Mouse (Mus musculus) stomach, embryonic 14.5 days (tissue): ENCODE results near the gene Ipo4. TPM values are rescaled to one million over a fixed set of nuclear protein-coding genes. Genes with fewer than 3 reads are reported as not detected.

Source experiments
- ATAC-seq: fragments of 200-750 bp; cut with Nextera tagmentation; 2 replicates; pipeline ENCODE4 v1.8.0; 2017; ENCODE audit warnings: low read depth, moderate TSS enrichment; ENCODE audit not compliant: insufficient number of reproducible peaks, insufficient read depth, low FRiP score
- H3K27ac ChIP-seq: fragments of 300-500 bp; sonication (generic); 2 replicates; pipeline ENCODE4 v1.5.1; 2014; ENCODE audit warnings: mild to moderate bottlenecking, low read length, moderate library complexity, mixed read lengths
- H3K27me3 ChIP-seq: fragments of 300-500 bp; sonication (generic); 2 replicates; pipeline ENCODE4 v1.6.1; 2014; ENCODE audit warnings: low read length, control low read depth, mixed read lengths; ENCODE audit not compliant: control insufficient read depth, insufficient read depth
- H3K36me3 ChIP-seq: fragments of 300-500 bp; sonication (generic); 2 replicates; pipeline ENCODE4 v1.6.1; 2014; ENCODE audit warnings: mild to moderate bottlenecking, control low read depth, low read length, moderate library complexity, mixed read lengths; ENCODE audit not compliant: control insufficient read depth, insufficient read depth
- H3K4me1 ChIP-seq: fragments of 300-500 bp; sonication (generic); 2 replicates; pipeline ENCODE4 v1.6.1; 2014; ENCODE audit warnings: low read length, control low read depth, mixed read lengths; ENCODE audit not compliant: control insufficient read depth, insufficient read depth
- H3K4me2 ChIP-seq: fragments of 300-500 bp; sonication (generic); replicated peaks from 2 replicates; pipeline ENCODE4 v1.6.1; 2014; ENCODE audit warnings: low read depth, low read length, control low read depth
- H3K4me3 ChIP-seq: fragments of 300-500 bp; sonication (generic); 2 replicates; pipeline ENCODE4 v1.5.1; 2014; ENCODE audit warnings: low read depth, low read length, control low read depth
- H3K9ac ChIP-seq: fragments of 300-500 bp; sonication (generic); replicated peaks from 2 replicates; pipeline ENCODE4 v1.6.1; 2014; ENCODE audit warnings: low read depth, mild to moderate bottlenecking, control low read depth, low read length, moderate library complexity, mixed read lengths
- H3K9me3 ChIP-seq: fragments of 300-500 bp; sonication (generic); 2 replicates; pipeline ENCODE4 v1.6.1; 2016; ENCODE audit warnings: low read depth, low read length, control low read depth; ENCODE audit not compliant: control insufficient read depth
- WGBS: fragments of 180-500 bp; shearing (Covaris S2); extraction: QIAGEN DNeasy Blood & Tissue Kit; methylation state at CpG from one replicate; pipeline ENCODE4 v1.1.7; 2014; 5-methylcytosine and 5-hydroxymethylcytosine counted together
- polyA plus RNA-seq: library from polyadenylated mRNA; unstranded; fragments of >200 nt; fragmentation: Nextera tagmentation; extraction: Ambion mirVana; gene quantifications from 2 replicates; pipeline ENCODE4 v1.2.1, GENCODE M21; 2014

Ipo4 gene
- polyA plus RNA-seq, 1 experiment from 2014 or later = 93.6 TPM

GRCm38 (mm10) chr14:55579511-55580496, 56.0 kb downstream of the Ipo4 start:
- 85% methylated on average over 23 of the region's 23 CpGs for whole genome bisulfite sequencing
- H3K9me3 ChIP-seq = no peaks in the 10 kb centered on the region
- no peak overlapping the region for H3K27ac ChIP-seq
- peaks cover 4% of the 10 kb centered on the region; the same call in 1 of the 2 replicates for H3K4me1 ChIP-seq
- H3K4me2 ChIP-seq = no peak overlapping the region
- H3K9ac ChIP-seq = no peak overlapping the region
- H3K4me3 ChIP-seq = no peak overlapping the region
- no peak for ATAC-seq
- no peaks in the 10 kb centered on the region for H3K27me3 ChIP-seq
- peaks cover 6% of the 10 kb centered on the region; the same call in 1 of the 2 replicates for H3K36me3 ChIP-seq

GRCm38 (mm10) chr14:55578668-55579269, 57.0 kb downstream of the Ipo4 start:
- Histone ChIP-seq H3K9ac (peak overlapping the region; percentile 76), H3K27me3 (no peaks in the 10 kb centered on the region), H3K4me3 (peak overlapping the region; percentile 78), H3K27ac (peak overlapping the region; percentile 76), H3K4me1 (peaks cover 4% of the 10 kb centered on the region; the same call in 1 of the 2 replicates), H3K36me3 (peaks cover 6% of the 10 kb centered on the region; the same call in 1 of the 2 replicates), H3K4me2 (peak overlapping the region; percentile 84), H3K9me3 (no peaks in the 10 kb centered on the region)
- WGBS = 24% methylated on average over 6 of the region's 6 CpGs
- peak; percentile 16 for ATAC-seq

- ATAC-seq = peak; percentile 87
- Histone ChIP-seq H3K27me3 (no peaks in the 10 kb centered on the region), H3K4me1 (peaks cover 4% of the 10 kb centered on the region; the same call in 1 of the 2 replicates), H3K4me2 (peak within 1 kb of the TSS; percentile 84), H3K4me3 (peak within 1 kb of the TSS; percentile 78), H3K27ac (peak within 1 kb of the TSS; percentile 76), H3K9me3 (no peaks in the 10 kb centered on the region), H3K9ac (peak within 1 kb of the TSS; percentile 76), H3K36me3 (peaks cover 6% of the 10 kb centered on the region; the same call in 1 of the 2 replicates)
- WGBS = under 1% methylated on average over 31 of the region's 32 CpGs
Observed at GRCm38 (mm10) chr14:55577871-55578667, 57.7 kb downstream of the Ipo4 start, which contains the start of gene Psme1. Gene Psme1 (plus strand): TSS chr14:55578123.

- peaks cover 4% of the 10 kb centered on the region; the same call in 1 of the 2 replicates for H3K4me1 ChIP-seq
- H3K4me2 ChIP-seq = no peak overlapping the region
- no peak for ATAC-seq
- no peaks in the 10 kb centered on the region for H3K9me3 ChIP-seq
- H3K4me3 ChIP-seq = no peak overlapping the region
- no peaks in the 10 kb centered on the region for H3K27me3 ChIP-seq
- H3K27ac ChIP-seq = no peak overlapping the region
- H3K9ac ChIP-seq = no peak overlapping the region
- H3K36me3 ChIP-seq = peaks cover 6% of the 10 kb centered on the region; the same call in 1 of the 2 replicates
- WGBS = 78% methylated on average over 15 of the region's 16 CpGs
Observed at GRCm38 (mm10) chr14:55576376-55576775, 59.4 kb downstream of the Ipo4 start.

- no peak overlapping the region for H3K9ac ChIP-seq
- no peak overlapping the region for H3K4me3 ChIP-seq
- peaks cover 4% of the 10 kb centered on the region; the same call in 1 of the 2 replicates for H3K4me1 ChIP-seq
- no peak for ATAC-seq
- H3K27me3 ChIP-seq = no peaks in the 10 kb centered on the region
- no peak overlapping the region for H3K4me2 ChIP-seq
- H3K27ac ChIP-seq = no peak overlapping the region
- H3K36me3 ChIP-seq = peaks cover 2% of the 10 kb centered on the region
- no peaks in the 10 kb centered on the region for H3K9me3 ChIP-seq
- WGBS = 67% methylated on average over 13 of the region's 13 CpGs
Observed at GRCm38 (mm10) chr14:55575711-55576110, 60.0 kb downstream of the Ipo4 start.

Other genes with a start within 250 kb of the Ipo4 start
- 49.7 and 62.4 TPM in 2 replicates for gene Dhrs4, start 157.2 kb downstream of the Ipo4 start, polyA plus RNA-seq
- gene Carmil3, start 145.3 kb downstream of the Ipo4 start, polyA plus RNA-seq = 3.9 and 4.4 TPM in 2 replicates
- 0.19 and 0.24 TPM in 2 replicates for gene Cpne6, start 125.5 kb downstream of the Ipo4 start, polyA plus RNA-seq
- gene Nrl, start 111.0 kb downstream of the Ipo4 start, polyA plus RNA-seq = not detected in 2 replicates
- gene Pck2, start 95.7 kb downstream of the Ipo4 start, polyA plus RNA-seq = 43.4 and 44.0 TPM in 2 replicates
- gene Dcaf11, start 76.0 kb downstream of the Ipo4 start, polyA plus RNA-seq = 67.6 and 69.6 TPM in 2 replicates
- gene A730061H03Rik, start 75.6 kb downstream of the Ipo4 start, polyA plus RNA-seq = 0.91 and 1.2 TPM in 2 replicates
- 0.61 TPM in 1 of 2 replicates, not detected in the other for gene Fitm1, start 60.3 kb downstream of the Ipo4 start, polyA plus RNA-seq
- gene Psme1, start 57.8 kb downstream of the Ipo4 start, polyA plus RNA-seq = 161 and 170 TPM in 2 replicates
- gene Emc9, start 50.7 kb downstream of the Ipo4 start, polyA plus RNA-seq = 5.9 and 7.1 TPM in 2 replicates
- 296 and 307 TPM in 2 replicates for gene Psme2, start 44.8 kb downstream of the Ipo4 start, polyA plus RNA-seq
- gene Rnf31, start 44.2 kb downstream of the Ipo4 start, polyA plus RNA-seq = 13.2 and 15.1 TPM in 2 replicates
- gene Irf9, start 32.4 kb downstream of the Ipo4 start, polyA plus RNA-seq = 7.4 and 8.1 TPM in 2 replicates
- gene Rec8, start 17.9 kb downstream of the Ipo4 start, polyA plus RNA-seq = 7.1 and 10.9 TPM in 2 replicates
- 3.7 and 3.9 TPM in 2 replicates for gene Gm49378, start 1.9 kb upstream of the Ipo4 start, polyA plus RNA-seq
- 109 and 112 TPM in 2 replicates for gene Tm9sf1, start 7.8 kb upstream of the Ipo4 start, polyA plus RNA-seq
- gene Tssk4, start 14.2 kb upstream of the Ipo4 start, polyA plus RNA-seq = 0.59 and 1.6 TPM in 2 replicates
- 54.8 and 55.8 TPM in 2 replicates for gene Mdp1, start 24.6 kb upstream of the Ipo4 start, polyA plus RNA-seq
- 56.8 and 63.6 TPM in 2 replicates for gene Gmpr2, start 36.0 kb upstream of the Ipo4 start, polyA plus RNA-seq
- 535 and 580 TPM in 2 replicates for gene Nedd8, start 36.2 kb upstream of the Ipo4 start, polyA plus RNA-seq
- 44.2 and 45.5 TPM in 2 replicates for gene Tinf2, start 45.9 kb upstream of the Ipo4 start, polyA plus RNA-seq
- 19.5 and 21.3 TPM in 2 replicates for gene Tgm1, start 78.0 kb upstream of the Ipo4 start, polyA plus RNA-seq
- 30.0 and 31.0 TPM in 2 replicates for gene Rabggta, start 86.3 kb upstream of the Ipo4 start, polyA plus RNA-seq
- gene Dhrs1, start 109.7 kb upstream of the Ipo4 start, polyA plus RNA-seq = 83.0 and 99.4 TPM in 2 replicates
- 36.6 and 38.8 TPM in 2 replicates for gene Nop9, start 109.7 kb upstream of the Ipo4 start, polyA plus RNA-seq
- gene Cideb, start 122.5 kb upstream of the Ipo4 start, polyA plus RNA-seq = 2.3 and 2.6 TPM in 2 replicates
- 0.13 and 0.52 TPM in 2 replicates for gene Ltb4r2, start 125.5 kb upstream of the Ipo4 start, polyA plus RNA-seq
- 0.42 and 0.88 TPM in 2 replicates for gene Ltb4r1, start 130.0 kb upstream of the Ipo4 start, polyA plus RNA-seq
- 4.3 and 5.8 TPM in 2 replicates for gene Adcy4, start 148.1 kb upstream of the Ipo4 start, polyA plus RNA-seq
- gene Ripk3, start 152.9 kb upstream of the Ipo4 start, polyA plus RNA-seq = 25.3 and 32.3 TPM in 2 replicates
- 54.9 and 56.6 TPM in 2 replicates for gene Nfatc4, start 187.2 kb upstream of the Ipo4 start, polyA plus RNA-seq
- 14.2 and 17.2 TPM in 2 replicates for gene Nynrin, start 218.1 kb upstream of the Ipo4 start, polyA plus RNA-seq
- 0.36 and 0.45 TPM in 2 replicates for gene Cbln3, start 248.4 kb upstream of the Ipo4 start, polyA plus RNA-seq
- 10.4 TPM in 2 replicates for gene Khnyn, start 249.0 kb upstream of the Ipo4 start, polyA plus RNA-seq